Mouse (Mus musculus) right cerebral cortex, postnatal 25 days (tissue): Measurements from ENCODE around the gene B3galt5.

Experiments
- DNase-seq: peaks from one replicate; pipeline ENCODE4 v3.0.0; 2022

The B3galt5 gene

DNA sequence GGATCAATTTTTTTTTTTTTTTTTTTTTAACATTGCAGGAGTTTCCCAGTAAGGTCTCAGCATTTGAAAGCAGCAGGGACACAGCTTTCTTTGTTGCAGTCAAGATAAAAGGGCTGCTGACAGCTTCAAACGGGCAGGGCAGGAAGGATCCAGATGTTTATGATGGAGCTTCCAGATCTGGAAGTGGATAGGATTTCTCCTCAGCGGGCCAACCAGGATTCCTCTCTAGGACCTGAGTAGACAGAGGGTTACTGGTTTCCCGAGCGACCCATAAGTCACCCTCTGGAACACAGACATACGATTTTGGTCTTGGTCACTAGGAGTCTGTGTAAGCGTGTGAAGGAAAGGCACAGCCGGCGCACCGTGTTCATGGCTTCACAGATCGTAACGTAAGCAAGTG lies 112.5 kb downstream of the B3galt5 start:
- DNase-seq, result no peak

DNA sequence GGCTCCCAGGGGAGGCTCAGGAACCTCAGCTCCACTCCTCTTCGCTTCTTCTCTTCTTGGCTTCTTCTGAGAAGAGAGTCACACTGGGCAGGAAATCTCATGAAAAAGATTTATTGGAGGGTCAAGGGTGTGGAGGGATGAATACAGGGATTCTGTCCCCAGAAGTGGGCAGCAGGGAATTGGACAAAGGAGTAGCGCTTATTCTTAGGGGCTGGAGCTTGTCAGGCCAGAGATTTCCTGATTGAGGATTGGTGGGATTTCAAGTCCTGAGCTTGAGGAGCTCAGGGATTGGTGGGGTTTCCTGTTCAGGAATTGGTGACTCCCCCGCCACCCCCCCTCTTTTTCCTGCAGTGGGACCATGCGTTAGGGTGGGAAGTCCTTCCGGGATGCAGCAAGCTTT lies 113.2 kb downstream of the B3galt5 start:
- DNase-seq, result no peak

DNA sequence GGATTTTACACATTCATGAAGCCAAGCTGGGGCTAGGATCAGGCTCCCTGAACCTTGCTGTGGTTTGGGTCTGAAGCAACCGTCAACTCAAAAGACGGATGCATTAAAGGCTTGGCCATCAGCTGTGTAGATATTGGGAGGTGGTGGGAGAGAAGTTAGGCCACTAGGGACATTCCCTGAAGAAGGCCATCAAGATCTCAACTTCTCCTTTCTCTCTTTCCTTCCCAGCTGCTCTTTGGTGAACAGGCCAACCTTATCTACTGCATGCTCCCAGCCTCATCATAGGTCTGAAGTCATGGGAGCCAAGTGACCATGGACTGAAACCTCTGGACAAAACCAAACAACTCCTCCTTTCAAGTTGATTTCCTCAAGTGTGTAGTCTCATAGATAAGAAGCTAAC lies 115.9 kb downstream of the B3galt5 start:
- no peak for DNase-seq

DNA sequence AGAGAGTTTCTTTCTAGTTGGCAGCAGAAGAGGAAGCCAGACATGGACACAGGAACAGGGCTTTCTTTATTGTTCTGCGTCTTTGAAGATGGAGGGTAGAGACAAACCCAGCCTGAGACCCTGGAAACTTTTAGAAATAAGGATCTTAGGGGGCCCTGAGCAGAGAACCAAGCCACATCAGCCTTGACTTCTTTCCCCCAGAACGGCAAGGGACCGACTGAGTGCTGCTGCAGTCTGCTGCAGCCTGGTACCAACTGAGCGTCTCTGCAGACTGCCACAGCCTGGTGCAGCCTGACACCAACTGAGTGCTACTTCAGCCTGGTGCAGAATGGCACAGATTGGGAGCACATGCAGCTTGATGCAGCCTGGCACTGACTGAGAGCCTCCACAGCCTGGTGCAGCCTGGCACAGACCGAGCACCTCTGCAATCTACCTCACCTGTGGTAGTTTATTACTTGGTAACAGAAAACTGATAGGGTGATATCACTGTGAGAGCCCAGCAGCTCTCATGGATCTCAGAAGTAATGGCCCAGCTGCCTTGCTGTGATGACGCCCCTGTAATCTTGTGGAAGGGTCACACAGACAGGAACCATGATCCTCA lies 117.8 kb downstream of the B3galt5 start:
- DNase-seq, result no peak

DNA sequence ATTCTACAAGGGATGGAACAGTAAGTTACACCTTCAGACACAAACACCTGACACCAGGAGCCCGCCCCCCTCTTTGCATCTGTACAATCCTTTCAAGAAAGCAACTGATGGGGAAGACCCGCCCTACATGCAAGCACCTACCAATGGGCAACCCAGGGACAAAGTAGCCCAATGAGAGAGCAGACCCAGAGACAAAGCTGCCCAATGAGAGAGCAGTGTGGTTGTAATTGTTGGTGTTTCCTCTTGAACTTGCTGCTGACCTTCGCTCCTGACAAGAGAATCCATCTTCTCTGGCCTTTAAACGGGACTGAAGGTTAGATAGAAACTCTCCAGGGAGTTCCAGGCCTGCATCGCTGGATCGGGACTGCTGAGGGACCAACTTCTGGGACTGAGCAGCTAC lies 118.4 kb downstream of the B3galt5 start:
- DNase-seq, result no peak

DNA sequence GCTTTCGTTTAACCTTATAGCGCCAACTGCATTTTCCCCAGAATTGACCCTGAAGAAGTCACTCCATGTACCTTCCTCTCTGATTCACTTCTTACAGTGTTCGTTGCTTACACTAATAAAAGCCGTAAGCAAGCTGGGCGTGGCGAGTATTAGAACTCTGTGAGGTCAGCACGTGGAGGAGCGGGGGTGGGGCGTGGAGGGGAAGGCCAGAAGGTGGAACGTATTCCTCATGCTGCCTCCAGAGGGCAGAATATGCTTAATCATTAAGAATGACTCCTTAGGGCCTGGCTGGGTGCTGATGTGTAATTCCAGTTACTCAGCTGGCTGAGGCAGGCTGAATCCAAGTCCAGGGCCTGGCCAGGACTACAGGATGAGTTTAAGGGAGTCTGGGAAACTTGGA lies 122.3 kb downstream of the B3galt5 start:
- no peak for DNase-seq

DNA sequence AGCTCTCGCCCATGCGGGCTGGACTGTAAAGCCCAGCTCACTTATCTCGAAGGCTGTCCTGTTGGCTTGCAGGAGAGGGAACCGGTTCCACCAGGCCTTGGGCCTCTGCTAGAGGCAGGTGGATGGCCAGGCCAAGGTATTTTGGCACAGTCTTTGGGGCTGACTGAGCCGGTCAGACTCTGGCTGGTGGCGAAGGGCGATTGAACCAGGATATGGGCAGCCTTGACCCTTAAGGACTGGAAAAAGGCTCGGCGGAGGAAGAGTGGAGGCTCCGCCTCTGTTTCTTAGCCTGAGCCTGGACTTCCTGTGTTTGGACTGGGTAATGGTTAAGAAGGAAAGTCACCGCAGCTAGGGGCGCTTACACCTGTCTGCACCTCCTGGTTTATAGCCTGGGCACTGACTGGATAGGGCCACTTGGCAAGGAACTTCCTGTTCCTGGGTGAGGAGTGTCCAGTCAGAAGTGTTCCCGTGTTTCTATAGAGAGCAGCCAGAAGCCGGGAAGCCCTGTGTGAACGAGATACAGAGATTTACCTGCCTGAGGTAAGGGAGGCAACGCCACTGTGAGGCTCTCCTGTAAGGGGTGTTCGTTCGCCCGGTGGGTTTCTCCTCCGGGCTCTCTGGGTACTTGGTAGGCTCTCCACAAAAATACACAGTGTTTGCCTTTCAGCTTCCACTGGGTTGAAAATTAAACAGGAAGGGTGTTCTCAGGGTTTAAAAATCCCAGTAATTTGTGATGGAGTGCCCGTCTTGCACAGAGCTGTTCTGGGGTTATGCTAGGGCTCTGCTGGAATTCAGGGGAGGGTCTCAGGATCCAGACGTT lies 125.9 kb downstream of the B3galt5 start:
- no peak for DNase-seq

DNA sequence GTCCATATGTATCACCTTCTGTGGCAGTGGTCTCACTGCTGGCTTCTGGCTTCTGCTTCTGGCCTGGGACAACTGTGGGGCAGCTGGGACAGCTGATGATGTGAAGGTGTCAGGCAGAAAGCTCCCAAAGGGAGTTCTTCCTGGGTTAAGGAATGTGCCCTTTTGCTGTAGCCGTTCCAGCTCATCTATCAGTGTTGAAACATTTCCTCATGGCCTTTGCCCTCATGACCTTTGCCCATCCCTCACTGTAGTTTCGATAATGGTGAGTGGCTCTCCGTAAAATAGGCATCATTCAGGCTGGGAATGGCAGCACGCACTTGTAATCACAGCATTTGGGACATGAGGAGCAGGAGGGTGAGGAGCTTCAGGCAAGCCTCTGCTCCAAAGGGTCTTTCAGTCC lies 127.3 kb downstream of the B3galt5 start:
- DNase-seq, result no peak

DNA sequence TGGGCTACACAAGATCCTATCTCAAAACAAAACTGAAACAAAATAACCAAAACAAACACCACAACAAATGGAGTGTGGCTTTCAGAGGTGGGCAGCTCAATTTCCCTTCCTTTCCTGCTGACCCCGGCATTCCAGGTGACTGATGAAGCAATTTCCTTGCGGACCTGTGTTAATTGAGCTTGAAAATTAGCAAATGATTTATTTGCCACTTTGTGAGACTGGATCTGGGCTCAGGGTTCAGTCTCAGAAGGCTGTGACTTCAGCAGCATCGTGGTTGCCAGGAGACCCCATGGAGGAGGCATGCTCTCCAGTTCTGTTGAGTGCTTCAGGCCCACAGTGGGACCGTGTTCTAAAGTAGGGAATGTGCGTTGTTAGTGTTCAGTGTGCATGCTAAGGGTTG lies 127.7 kb downstream of the B3galt5 start:
- DNase-seq, result no peak

DNA sequence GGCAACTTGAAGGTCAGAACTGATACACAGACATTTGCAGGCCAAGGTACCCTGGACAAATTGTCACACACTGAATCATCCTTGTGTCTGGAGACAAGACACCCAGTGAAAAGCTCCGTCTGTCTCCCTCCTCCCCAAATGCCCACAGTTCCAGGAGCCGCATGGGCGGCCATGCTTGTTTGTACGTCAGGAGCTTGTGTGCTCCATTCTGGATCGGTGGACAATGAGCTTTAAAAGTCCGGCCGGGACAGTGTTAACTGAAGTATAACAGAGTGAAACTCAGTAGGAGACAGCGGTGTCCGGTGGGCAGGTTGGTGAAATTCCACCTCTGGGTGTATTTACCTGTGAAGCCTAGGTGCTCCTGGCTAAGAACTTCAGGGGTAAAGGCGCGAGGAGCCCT lies 129.3 kb downstream of the B3galt5 start:
- DNase-seq, result no peak
